Mouse (Mus musculus) cortical plate, adult 2 months (tissue): Measurements from ENCODE around the gene 1810009A15Rik.

Experiments used
- CTCF ChIP-seq: fragments of 200-500 bp; IDR thresholded peaks from 2 replicates; pipeline ENCODE4 v1.5.1; 2011; ENCODE audit warnings: mild to moderate bottlenecking, control low read depth, low read length; ENCODE audit not compliant: insufficient read depth; ENCODE audit errors: extremely low read depth
- POLR2A ChIP-seq: fragments of 200-500 bp; IDR thresholded peaks from 2 replicates; pipeline ENCODE4 v1.6.1; 2011; ENCODE audit warnings: mild to moderate bottlenecking, low read length, control low read depth; ENCODE audit not compliant: insufficient read depth; ENCODE audit errors: extremely low read depth

- TF ChIP-seq POLR2A (no peak), CTCF (no peak)
Measured at GRCm38 (mm10) chr19:8852236-8852928, 36.3 kb upstream of the 1810009A15Rik start.
